Mouse (Mus musculus) thymus, postnatal 4 days (tissue): ENCODE measurements around the gene Gm20388.

Source experiments
- DNase-seq: peaks from one replicate; pipeline ENCODE4 v3.0.0; 2021

The Gm20388 gene

GRCm38 (mm10) chr8:122190349-122191053 is 2279.9 kb downstream of the Gm20388 start:
- DNase-seq = no peak

GRCm38 (mm10) chr8:122191054-122191376 is 2280.4 kb downstream of the Gm20388 start:
- no peak for DNase-seq

- no peak for DNase-seq
Measured at GRCm38 (mm10) chr8:122192771-122193170, 2282.1 kb downstream of the Gm20388 start.

GRCm38 (mm10) chr8:122193521-122193920 is 2282.9 kb downstream of the Gm20388 start:
- no peak for DNase-seq

- no peak for DNase-seq
Measured at GRCm38 (mm10) chr8:122194396-122194795, 2283.8 kb downstream of the Gm20388 start.

- no peak for DNase-seq
Measured at GRCm38 (mm10) chr8:122197342-122197741, 2286.7 kb downstream of the Gm20388 start.

GRCm38 (mm10) chr8:122198378-122199025 is 2287.9 kb downstream of the Gm20388 start:
- DNase-seq = no peak

GRCm38 (mm10) chr8:122199191-122199590 is 2288.6 kb downstream of the Gm20388 start:
- no peak for DNase-seq

- DNase-seq = no peak
Measured at GRCm38 (mm10) chr8:122199841-122200240, 2289.2 kb downstream of the Gm20388 start.

- no peak for DNase-seq
Measured at GRCm38 (mm10) chr8:122211591-122211990, 2300.9 kb downstream of the Gm20388 start.

GRCm38 (mm10) chr8:122215630-122216029 is 2305.0 kb downstream of the Gm20388 start:
- DNase-seq = no peak

GRCm38 (mm10) chr8:122216433-122216832 is 2305.8 kb downstream of the Gm20388 start:
- no peak for DNase-seq

- DNase-seq = no peak
Measured at GRCm38 (mm10) chr8:122217456-122218177, 2307.0 kb downstream of the Gm20388 start.

- DNase-seq = no peak
Measured at GRCm38 (mm10) chr8:122223976-122224649, 2313.5 kb downstream of the Gm20388 start.

GRCm38 (mm10) chr8:122224650-122225022 is 2314.0 kb downstream of the Gm20388 start:
- DNase-seq = no peak

- no peak for DNase-seq
Measured at GRCm38 (mm10) chr8:122225446-122225845, 2314.8 kb downstream of the Gm20388 start.

- no peak for DNase-seq
Measured at GRCm38 (mm10) chr8:122227345-122227744, 2316.7 kb downstream of the Gm20388 start.

GRCm38 (mm10) chr8:122228792-122229575 is 2318.3 kb downstream of the Gm20388 start:
- no peak for DNase-seq

- DNase-seq = peak; percentile 22
Measured at GRCm38 (mm10) chr8:122229819-122230711, 2319.4 kb downstream of the Gm20388 start.

- DNase-seq = peak; percentile 81
Measured at GRCm38 (mm10) chr8:122230712-122231337, 2320.2 kb downstream of the Gm20388 start.

- no peak for DNase-seq
Measured at GRCm38 (mm10) chr8:122234055-122234454, 2323.4 kb downstream of the Gm20388 start.
